Mouse (Mus musculus): ENCODE data around the gene Gm3435.
"Not testable (repeated sequence)": the region's sequence is repeated elsewhere in the genome, so short reads cannot be mapped to it uniquely, and the experiment has no call there.

- not testable (repeated sequence) for TF ChIP-seq POLR2A (IDR thresholded peaks at IDR 0.05; ENCODE audit: control insufficient read depth, low read depth, low read length); CTCF (IDR thresholded peaks at IDR 0.05; ENCODE audit: control insufficient read depth, insufficient read depth, insufficient replicate concordance, low read depth, low read length)
These were observed 30.5 kb downstream of the Gm3435 start for GRCm38 (mm10) chr17:15040455-15040854.
